Comparison of ENCODE assay signal across 8 mouse cellular contexts in the genomic region with DNA sequence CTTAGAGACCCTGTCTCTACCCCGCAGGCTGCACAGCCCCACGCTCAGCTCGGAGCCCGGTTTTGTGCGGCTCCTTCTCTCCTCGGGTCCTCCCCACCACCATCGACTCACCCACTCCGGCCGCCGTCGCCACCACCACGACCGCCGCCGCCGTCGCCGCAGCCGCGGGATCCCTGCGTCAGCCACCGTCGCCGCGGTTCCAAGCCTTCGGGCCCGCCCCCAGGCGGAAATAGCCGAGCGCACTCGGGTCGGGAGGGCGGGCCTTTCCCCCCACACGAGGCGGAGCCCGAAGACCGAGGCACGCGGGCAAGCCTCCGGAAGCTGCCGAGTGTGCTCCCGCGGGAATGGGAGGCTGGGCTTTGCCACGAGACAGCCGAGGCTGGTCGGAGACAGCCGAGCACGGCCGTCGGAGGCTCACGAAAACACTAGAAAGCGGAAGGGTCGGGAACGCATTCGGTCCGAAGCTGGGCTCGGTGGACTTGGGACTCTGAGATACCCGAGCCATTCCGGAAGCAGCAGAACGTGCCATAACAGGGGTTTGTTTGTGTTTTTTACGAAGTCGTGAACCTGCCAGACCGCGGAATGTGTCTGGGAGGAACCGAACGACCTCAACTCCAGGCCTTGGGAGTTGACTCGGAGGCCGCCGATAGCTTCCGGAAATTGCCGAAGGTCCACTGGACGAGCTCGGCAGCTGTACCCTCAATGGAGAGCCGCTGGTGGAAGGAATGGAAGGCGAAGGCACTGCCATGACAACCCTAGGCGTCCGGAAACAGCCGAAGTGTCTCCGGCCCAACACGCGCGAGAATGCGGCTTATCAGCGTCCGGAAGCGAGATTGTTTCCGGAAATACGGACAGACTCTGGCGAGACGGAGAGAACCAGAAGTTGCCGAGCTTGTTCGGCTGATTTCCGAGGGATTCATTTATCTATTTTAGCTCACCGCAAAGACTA. TPM values are rescaled to one million over a fixed set of nuclear protein-coding genes. Genes with fewer than 3 reads are reported as not detected.
DNase-seq lines count a peak whose midpoint lies in the region; ATAC-seq and TF ChIP-seq lines count a peak whose summit lies in the region.

A gene (minus strand): TSS at position 218 of the 949 bp plus-strand sequence.

- peak within 1 kb of the TSS; percentile 87 for H3K4me2 ChIP-seq in hindbrain, postnatal 0 days (ENCODE audit: low read depth, low read length)

- peak; percentile 56 for TF ChIP-seq CTCF in gastrocnemius, adult 2 months (IDR thresholded peaks at IDR 0.05)
- peak; percentile 46 for TF ChIP-seq CTCF in hindbrain, postnatal 0 days (IDR thresholded peaks at IDR 0.05; ENCODE audit: low read depth)
- peak; percentile 7; the same call in 1 of the 2 replicates for TF ChIP-seq CTCF in left cerebral cortex, adult 2 months (IDR thresholded peaks at IDR 0.05)

- no peaks in the 10 kb centered on the region for H3K27me3 ChIP-seq in hindbrain, postnatal 0 days (ENCODE audit: insufficient read depth, low read length)

- no peaks in the 10 kb centered on the region for H3K9me3 ChIP-seq in hindbrain, postnatal 0 days (ENCODE audit: low read length)

- H3K4me3 ChIP-seq in gastrocnemius, adult 2 months = peak within 1 kb of the TSS; percentile 89
- peak within 1 kb of the TSS; percentile 76 for H3K4me3 ChIP-seq in hindbrain, postnatal 0 days (ENCODE audit: low read length)
- peak within 1 kb of the TSS; percentile 87 for H3K4me3 ChIP-seq in left cerebral cortex, adult 2 months

- ATAC-seq in hindbrain, postnatal 0 days = peak; percentile 94
- peak; percentile 81 for ATAC-seq in megakaryocyte, adult 5-6 weeks (ENCODE audit: poor library complexity, severe bottlenecking)

- H3K36me3 ChIP-seq in hindbrain, postnatal 0 days (ENCODE audit: insufficient read depth, low read length) = peaks cover 29% of the 10 kb centered on the region

- WGBS in hindbrain, postnatal 0 days = under 1% methylated on average over 92 of the region's 94 CpGs

- peak within 1 kb of the TSS; percentile 94 for H3K27ac ChIP-seq in gastrocnemius, adult 2 months
- peak within 1 kb of the TSS; percentile 96 for H3K27ac ChIP-seq in hindbrain, postnatal 0 days
- peak within 1 kb of the TSS; percentile 95 for H3K27ac ChIP-seq in left cerebral cortex, adult 2 months

- peaks cover 27% of the 10 kb centered on the region for H3K4me1 ChIP-seq in hindbrain, postnatal 0 days (ENCODE audit: insufficient read depth, low read length)

- DNase-seq in WW6 (ENCODE audit: low read depth, low spot score) = peak; percentile 94
- peak; percentile 99 to 100 for DNase-seq in cerebellum, postnatal 4 days (ENCODE audit: low spot score in 2 of 2)
- DNase-seq in gastrocnemius, adult 2 months = peak; percentile 99
- DNase-seq in hindbrain, postnatal 0 days (ENCODE audit: low spot score) = peak; percentile 100
- peak; percentile 98 to 99 for DNase-seq in left cerebral cortex, adult 2 months (ENCODE audit: extremely low spot score in 1 of 2, low spot score in 2 of 2)
- peak; percentile 97 to 98 for DNase-seq in right cerebral cortex, adult 2 months (ENCODE audit: low spot score in 2 of 2)
- DNase-seq in urinary bladder, postnatal 14 days (ENCODE audit: low spot score) = peak; percentile 98

- intact Hi-C loops in gastrocnemius, adult 2 months (cut with DNase I) = no loop called here
- intact Hi-C loops in left cerebral cortex, adult 2 months (cut with DNase I) = no loop called here

- peak within 1 kb of the TSS; percentile 96 for H3K9ac ChIP-seq in hindbrain, postnatal 0 days (replicated peaks; ENCODE audit: low read length)

RNA-seq across cellular contexts. Expression of the gene that starts here (rescaled TPM):
- total RNA-seq in gastrocnemius, adult 2 months (2021) = 10 to 100 TPM; 13.9 to 16.2 TPM
- total RNA-seq in hindbrain, postnatal 0 days (2014; rRNA removed) = 162 and 176 TPM in 2 replicates
- 101 and 103 TPM in 2 replicates for polyA plus RNA-seq in hindbrain, postnatal 0 days (2015; fragmentation: Nextera tagmentation; extraction: Ambion mirVana)
- 100 to 1,000 TPM; 159 to 160 TPM for total RNA-seq in left cerebral cortex, adult 2 months (2021)
- total RNA-seq in megakaryocyte, adult 5-6 weeks (2015) = 4.6 and 5.0 TPM in 2 replicates
- 14.7 and 14.9 TPM in 2 replicates for total RNA-seq in megakaryocyte, adult 5-6 weeks (2017)

Comparison
In these comparisons a context has a peak if more than half of its experiments do, and no peak if none do; other contexts are left out.
1. Peak in every context shown above with its lines: DNase-seq, ATAC-seq, H3K4me3 ChIP-seq and H3K27ac ChIP-seq.